Mouse (Mus musculus): ENCODE measurements around the gene Rgs12.

Gene Rgs12

GRCm38 (mm10) chr5:35079101-35079500 lies 129.9 kb downstream of the Rgs12 start:
- no peak for DNase-seq (ENCODE audit: low read depth, low spot score)

- no peak for DNase-seq (ENCODE audit: low read depth, low spot score)
These were observed 135.7 kb downstream of the Rgs12 start for GRCm38 (mm10) chr5:35084913-35085312.

GRCm38 (mm10) chr5:35088785-35089613 lies 139.8 kb downstream of the Rgs12 start:
- peak; percentile 57 for DNase-seq (ENCODE audit: low read depth, low spot score)
